Mouse (Mus musculus) gastrocnemius, postnatal 36 days (tissue): Measurements from ENCODE around the gene Ctnna3. TPM values are rescaled to one million over a fixed set of nuclear protein-coding genes. Genes with fewer than 3 reads are reported as not detected.
"Not testable (repeated sequence)": the region's sequence is repeated elsewhere in the genome, so short reads cannot be mapped to it uniquely, and the experiment has no call there.

Experiments
- DNase-seq, 2 experiments: peaks; one replicate each; pipeline ENCODE4 v3.0.0; 2022
- intact Hi-C: fragments of 180-260 bp; cut with DNase I; formaldehyde crosslinking; loops from one replicate; pipeline ENCODE4 v1.15.1; 2025
- total RNA-seq, 2 experiments: library from RNA; stranded (reverse); gene quantifications; 2 replicates each; pipeline ENCODE4 v1.2.3; 2021

The Ctnna3 gene
- total RNA-seq, 2 experiments from 2014 or later, result 17.1 to 18.3 TPM

DNA sequence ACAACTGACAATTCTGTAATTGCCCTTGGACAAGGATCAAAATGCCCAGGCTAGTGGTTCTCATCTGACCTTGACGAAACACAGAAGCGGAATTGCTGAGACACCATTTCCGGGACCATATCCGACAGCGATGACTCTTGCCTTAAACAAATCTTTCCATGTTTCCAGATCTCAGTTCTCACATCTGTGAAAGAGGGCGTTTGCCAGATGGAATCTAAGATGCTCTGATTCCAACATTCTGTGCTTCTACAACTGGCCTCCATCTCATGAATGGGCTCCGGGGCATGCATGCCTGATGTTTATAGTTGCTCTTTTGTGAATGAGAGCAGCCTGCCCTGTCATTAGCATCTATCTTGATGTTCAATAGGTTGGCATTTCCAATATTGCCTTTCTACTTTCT lies 890.4 kb downstream of the Ctnna3 start:
- DNase-seq, result no peak
- intact Hi-C loops, result no loop called here

DNA sequence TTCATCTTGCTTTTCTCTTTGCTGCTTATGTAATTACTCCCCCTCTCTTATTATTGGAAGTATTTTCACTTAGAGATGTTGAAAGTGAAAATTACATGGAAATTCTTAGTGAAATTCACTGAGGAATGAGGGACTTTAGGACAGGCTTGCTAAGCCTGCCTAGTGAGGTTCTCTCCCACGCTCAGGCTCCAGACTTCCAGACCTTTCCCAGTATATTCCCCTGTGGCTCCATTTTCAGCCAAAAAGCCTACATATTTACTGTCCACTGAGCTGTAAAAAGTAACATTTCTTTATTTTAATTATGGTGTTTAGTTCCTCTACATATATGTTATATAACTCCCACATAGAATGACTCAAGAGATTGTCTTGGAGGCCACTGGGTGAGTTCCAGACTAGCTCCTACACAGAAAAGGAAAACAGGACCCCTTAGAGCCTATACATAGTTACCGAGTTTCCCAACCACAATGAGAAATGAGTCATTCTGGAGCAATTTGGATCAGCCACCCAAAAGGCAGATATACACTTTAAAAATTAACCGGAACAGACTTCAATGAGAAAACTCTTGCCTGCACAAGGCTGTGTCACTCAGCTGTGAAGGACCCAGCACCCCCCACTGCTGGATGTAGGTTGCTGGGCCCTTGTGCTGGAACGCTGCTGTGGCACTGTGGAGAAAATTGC lies 912.9 kb downstream of the Ctnna3 start:
- intact Hi-C loops, result no loop called here
- DNase-seq, result no peak

DNA sequence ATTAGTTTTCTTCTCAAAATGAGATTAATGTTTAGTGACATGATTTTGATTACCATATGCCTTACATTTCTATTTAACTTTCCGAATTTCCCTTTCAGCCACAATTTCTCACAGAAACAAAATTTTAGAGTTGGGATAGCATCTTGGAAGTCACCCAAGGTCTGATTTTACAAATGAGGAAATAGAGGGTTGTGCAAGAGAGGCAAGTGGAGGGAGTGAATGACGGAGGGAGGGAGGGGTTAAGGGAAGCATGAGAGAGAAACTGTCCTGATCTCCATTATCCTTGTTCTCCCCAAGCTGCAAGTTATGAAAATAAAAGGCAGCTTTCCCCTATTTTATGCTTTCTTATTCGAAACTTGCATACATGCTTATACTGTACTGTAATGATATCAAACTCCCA lies 943.4 kb downstream of the Ctnna3 start:
- no peak for DNase-seq
- intact Hi-C loops, result no loop called here

DNA sequence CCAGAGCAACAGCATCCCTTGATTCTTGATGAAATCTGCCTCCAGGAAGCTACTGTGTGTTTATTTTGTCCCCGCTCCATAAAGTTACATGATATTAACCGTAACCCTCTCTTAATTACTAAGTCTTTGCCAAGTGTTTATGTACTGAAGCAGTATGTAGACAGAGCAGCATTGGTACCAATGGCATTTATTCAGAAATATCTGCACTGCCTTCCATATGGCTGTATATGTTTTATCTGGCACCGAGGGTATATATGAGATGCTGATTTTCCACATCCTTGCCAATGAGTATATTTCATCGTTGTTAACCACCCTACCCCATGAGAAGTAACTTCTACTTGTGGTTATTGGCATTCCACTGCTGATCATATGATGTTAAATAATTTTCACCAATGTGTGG lies 947.9 kb downstream of the Ctnna3 start:
- DNase-seq, result no peak
- intact Hi-C loops, result no loop called here

DNA sequence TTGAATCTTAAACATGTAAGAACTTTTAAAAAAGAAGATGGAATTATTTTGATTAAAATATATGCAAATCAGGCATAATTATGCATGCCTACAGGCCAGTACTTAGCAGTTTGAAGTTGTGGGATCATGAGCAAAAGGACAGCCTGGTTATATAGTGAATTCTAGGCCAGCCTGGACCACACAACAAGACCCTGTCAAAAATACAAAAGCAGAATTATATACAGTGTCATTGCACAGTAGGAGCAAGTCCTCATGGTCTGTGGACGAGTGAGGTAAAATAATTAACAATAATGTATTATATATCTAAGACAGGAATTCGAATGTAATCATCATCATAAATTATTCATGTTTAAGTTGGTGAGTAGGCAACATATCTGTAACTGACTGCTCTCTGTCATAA lies 966.7 kb downstream of the Ctnna3 start:
- intact Hi-C loops, result no loop called here
- no peak for DNase-seq

DNA sequence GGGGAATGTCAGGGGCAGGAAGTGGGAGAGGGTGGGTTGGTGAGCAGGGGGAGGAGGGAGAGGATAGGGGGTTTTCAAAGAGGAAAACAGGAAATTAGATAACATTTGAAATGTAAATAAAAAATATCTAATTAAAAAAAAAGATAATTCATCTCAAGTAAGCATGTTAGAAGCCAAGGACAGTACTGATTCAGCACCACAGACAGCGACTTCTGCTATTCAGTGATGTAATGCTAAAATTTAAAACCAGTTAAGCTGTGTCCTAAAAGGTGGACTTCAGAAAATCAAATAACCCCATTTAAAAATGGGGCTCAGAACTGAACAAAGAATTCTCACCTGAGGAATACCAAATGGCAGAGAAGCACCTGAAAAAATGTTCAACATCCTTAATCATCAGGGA lies 988.5 kb downstream of the Ctnna3 start:
- DNase-seq, intact Hi-C loops: not testable (repeated sequence)

DNA sequence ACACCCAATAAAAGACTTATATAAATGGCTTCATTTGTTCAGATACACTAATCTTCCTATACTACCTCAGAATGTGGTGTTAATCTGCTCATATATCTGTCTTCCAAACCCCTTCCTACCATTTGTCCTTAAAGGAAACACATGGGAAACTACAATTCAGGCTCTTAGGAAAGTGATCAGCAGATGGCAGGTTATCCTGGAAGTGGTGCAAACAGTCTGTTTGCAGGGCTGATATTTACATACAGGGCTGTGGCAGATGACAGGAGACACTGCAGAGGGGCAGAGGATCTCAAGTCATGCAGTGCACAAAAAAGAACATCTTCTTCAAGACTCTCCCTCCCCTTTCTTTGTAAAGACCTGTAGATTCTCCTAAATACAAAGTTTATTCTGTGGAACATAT lies 1008.8 kb downstream of the Ctnna3 start:
- no peak for DNase-seq
- intact Hi-C loops, result no loop called here

DNA sequence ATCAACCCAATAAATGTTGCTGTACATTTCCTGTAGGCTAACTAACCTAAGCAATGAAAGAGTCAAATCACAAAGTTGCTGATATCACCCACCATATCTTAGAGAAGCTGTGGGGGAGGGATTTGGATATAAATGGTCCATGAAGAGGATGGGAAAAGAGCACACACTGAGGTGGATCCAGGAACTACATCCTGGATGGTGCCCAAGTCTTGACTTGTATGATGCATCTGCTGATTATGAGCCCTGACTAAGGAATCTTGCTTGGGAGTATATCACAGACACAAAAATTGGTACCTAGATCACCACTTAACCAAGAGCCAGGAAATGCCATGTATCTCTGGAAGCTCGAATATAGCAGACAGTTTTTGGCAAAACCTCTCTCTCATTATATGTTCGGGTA lies 1018.7 kb downstream of the Ctnna3 start:
- intact Hi-C loops, result no loop called here
- no peak for DNase-seq

DNA sequence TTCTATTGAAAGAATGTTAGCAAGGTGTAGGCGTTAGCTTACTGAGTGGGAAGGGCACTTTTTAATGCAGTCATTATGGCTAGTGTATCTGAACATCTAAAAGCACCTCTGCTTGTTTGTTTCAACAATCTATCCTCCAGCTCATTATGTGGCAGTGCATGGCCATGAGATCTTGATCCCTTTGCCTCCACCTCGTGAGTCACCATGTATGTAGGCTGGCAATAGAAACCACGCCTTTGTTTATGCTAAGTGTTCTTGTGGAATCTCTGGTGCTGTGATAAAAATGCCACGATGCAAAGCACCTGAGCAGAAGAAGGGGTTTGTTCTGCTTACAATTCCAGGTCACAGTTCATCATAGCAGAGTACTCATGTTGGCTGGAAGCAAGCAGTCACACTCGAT lies 1053.4 kb downstream of the Ctnna3 start:
- no peak for DNase-seq
- intact Hi-C loops, result no loop called here

DNA sequence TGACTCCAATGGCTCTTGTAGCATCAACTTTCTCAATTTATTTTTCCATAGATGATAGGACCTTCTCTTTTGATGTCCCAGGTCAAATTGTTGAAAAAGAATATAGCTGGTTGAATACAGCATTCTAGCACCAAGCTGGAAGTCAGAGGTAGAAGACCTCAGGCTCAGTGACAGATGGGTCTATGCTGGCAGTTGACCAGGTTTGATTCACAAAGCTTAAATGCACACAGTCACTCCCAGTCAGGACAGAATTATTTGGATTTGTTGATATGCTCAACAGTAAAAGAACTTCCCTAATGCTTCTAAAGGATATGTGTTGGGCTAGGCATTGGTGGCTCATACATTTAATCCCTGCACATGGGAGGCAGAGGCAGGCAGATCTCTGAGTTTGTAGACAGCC lies 1059.6 kb downstream of the Ctnna3 start:
- no peak for DNase-seq
- intact Hi-C loops, result no loop called here

DNA sequence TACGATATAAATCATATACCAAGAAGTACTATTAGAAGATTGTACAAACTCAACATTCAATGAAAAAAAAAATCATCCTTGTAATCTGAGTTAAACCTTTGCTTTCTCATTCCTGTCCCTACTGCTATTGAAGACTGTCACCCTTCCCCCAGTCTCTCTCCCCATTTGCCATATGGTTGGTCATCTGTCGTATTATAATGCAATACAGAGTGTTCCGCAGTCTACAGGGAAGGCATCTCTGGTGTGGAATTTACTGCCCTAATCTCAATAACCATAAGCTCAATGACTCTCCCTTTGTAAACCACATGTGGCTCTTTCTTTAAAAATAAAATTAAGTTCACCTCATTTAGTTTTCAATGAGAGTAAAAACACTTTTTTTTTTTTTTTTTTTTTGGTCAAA lies 1113.7 kb downstream of the Ctnna3 start:
- intact Hi-C loops, result no loop called here
- no peak for DNase-seq

DNA sequence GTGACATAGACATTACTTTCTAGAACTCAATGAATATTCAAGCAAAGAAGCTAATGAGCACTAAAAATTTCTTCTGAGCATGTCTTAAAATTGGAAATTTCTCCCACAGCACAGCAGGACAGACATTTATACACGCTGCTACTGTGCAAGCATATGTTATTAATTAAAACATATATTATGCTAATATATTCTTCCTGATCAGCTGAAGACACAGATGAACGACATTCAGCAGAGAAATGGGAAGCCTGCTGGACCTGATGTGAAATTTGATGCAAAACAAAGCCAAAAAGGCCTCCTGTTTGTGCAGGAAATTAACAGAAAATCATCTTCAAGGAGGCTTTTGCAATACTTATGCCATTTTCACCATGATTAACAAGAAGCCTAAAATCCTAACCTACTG lies 1114.5 kb downstream of the Ctnna3 start:
- intact Hi-C loops, result no loop called here
- DNase-seq, result no peak

DNA sequence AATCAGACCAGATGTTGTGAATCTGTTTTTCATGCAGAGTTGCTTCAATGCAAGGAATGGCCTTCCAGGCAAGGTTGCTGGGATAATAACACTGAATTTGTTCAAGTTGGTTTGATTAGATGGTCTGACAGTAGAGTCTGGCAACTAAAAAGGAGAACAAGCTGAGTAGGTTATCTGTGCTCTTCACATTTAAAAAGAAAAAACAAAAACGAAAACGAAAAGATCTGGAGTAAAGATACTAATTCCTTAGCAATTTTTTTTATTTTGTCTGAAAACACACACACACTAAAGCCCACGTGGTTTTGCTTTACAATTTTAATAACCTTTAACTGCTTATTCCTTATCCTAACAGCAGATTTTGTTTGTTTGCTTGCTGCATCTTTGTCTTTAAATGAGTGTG lies 1141.4 kb downstream of the Ctnna3 start:
- intact Hi-C loops, result no loop called here
- DNase-seq, result no peak

DNA sequence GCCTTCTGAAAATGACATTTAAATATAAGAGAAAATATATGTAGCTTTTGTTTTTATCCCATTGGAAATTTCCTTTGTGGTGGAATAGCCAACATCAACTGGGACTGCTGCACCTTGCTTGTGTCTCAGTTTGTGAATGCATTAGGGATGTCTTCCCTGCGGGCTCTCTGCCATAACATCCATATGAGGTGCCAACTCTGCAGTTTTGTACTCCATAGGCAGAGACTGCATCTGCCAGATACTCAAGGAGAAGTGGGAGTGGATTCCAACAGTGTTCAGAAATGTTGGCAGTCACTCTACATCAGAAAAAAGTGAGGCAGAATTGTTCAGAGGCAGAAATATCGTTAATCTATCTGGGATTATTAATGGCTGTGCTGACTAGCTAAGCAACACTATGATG lies 1158.2 kb downstream of the Ctnna3 start:
- DNase-seq, result no peak
- intact Hi-C loops, result no loop called here

DNA sequence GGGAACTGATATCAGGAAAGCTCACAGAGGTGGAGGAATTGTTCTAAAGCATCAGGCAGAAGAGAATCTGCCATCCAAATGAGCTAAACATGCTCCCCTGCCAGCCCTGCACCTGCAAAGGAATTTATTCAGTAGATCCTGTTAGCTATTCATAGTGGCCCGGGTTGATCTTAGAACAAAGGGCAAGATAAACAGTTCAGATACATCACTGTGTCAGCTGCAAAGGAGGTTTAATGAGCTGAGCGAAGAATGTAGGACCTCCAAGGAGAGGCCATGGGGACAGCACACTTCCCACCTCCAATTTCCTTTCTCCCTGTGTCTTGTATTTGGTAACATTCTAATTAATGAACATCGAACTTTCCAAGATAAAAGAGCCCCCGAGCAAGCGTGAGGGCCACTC lies 1206.9 kb downstream of the Ctnna3 start:
- no peak for DNase-seq
- intact Hi-C loops, result no loop called here

DNA sequence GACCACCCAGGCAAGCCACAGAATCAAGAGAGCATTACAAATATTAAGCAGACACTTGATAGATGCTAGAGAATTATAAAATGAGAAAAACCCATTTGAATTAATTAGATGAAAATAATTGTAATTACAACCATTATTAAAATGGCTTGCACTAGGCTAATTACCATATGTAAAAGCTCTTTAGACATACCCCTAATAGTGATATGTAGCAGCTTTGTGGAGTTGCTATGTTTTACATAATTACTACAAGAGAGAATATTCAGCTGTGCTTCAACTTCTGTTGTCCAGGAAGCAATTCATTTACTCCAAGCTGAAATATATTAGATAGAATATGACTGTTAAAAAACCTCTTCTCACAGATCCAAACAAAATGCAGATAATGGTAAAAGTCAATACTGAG lies 1209.2 kb downstream of the Ctnna3 start:
- no peak for DNase-seq
- intact Hi-C loops, result no loop called here

DNA sequence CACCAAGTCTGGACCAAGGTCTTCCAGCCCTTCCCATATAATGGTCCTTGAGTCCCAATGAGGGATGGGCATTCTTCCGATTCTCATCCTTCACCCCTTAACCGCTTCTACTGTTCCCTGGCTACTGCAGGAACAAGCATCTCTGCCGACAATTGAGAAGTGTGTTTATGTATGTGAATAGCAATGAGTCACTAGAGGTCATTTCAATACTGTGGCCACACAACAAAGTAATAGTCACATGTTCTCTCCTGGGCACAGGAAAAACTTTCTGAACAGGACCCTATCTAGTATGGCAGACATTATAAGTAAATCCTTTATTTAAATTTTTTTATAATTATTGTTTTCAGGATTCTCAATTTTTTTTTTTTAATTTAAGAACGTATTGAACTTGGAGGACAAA lies 1211.2 kb downstream of the Ctnna3 start:
- intact Hi-C loops, result no loop called here
- DNase-seq, result no peak

DNA sequence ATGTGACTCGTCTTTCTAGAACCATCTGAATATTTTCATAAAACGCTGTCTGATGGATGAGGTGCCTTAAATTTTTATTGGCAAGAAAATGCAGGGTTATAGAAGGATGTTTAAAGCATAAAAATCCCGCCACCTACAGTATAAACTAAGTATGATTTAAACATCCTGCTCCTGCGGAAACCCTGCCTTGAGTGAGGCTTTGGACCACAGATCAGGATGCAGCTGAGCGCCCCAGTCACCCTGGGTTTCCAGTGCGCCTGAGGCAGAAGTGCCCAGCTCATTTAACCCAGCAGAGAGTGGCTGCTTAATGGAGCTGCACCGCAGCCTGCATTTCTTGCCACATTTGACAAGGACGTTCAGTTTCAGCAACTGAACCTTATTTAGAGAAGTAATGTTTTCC lies 1211.7 kb downstream of the Ctnna3 start:
- no peak for DNase-seq
- intact Hi-C loops, result no loop called here

DNA sequence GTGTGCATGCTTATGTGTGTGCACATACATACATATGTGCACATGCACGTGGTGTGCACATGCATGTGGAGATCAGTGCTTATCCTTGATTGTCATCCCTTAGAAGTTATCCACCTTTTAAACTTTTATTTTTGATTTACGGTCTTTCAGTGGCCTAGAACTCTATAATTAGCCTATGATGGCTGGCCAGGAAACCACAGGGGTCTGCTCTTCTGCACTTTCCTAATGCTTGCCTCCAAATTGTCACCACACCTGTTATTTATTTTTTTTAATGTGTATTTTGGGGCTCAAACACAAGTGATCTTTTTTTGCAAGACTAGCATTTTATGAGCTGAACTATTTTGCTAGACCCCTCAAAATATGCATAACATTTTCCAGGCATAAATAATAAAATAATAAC lies 1214.1 kb downstream of the Ctnna3 start:
- intact Hi-C loops, result no loop called here

DNA sequence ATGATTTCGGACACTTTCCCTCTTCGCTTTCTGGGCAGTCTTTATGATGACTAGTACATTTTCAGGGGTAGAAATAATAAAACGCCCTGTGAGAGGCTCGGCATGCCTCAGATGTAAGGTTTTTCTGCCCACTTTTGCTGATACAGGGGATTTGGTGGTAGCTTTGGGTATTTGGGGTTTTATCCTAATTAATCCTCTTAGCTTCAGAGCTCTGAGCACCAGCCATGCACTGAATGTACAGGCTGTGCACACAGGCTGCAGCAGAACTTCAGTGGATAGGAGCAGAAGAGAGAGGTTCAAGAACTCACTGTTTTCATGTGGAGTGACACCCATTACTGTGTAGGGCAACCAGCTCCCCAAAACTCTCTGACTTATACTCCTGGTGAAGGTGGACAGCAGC lies 1231.3 kb downstream of the Ctnna3 start:
- intact Hi-C loops, result no loop called here

More for the DNA sequence above, 1214.1 kb downstream of the Ctnna3 start:
- DNase-seq, result no peak

DNA sequence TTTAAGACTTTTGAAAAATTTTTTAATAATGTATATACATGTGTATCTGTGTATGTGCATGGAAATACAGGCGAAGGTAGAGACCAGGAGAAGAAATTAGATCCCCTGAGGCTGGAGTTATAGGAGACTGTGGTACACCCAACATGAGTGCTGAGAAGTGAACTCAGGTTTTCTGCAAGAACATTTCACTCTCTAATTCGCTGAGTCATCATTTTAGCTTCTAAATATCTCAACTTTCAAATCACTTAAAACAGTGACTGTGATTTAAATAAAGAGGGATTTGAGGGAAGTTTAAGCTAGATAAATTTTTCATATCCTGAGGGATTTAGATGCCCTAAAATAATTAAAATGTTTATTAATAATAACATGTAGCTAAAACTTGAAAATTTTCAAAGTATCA lies 1241.6 kb downstream of the Ctnna3 start:
- DNase-seq, result no peak
- intact Hi-C loops, result no loop called here

More for the DNA sequence above, 1231.3 kb downstream of the Ctnna3 start:
- no peak for DNase-seq

DNA sequence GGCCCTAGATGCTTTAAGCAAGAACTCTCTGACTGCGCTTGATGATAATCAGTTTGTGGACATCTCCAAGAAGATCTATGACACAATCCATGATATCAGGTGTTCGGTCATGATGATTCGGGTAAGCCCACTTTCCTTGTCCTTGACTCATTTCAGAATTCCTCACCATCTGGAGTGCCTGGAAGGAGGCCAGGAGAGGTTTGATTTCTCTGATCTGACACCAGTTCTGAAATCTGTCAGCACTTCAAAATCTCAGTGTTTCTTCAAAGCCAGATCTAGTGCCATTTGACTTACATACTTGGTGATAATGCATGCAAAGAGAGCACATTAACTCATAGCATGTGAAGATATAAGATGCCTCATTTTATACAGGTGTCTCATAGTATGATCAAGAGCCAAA lies 1245.9 kb downstream of the Ctnna3 start:
- DNase-seq, result no peak
- intact Hi-C loops, result no loop called here

DNA sequence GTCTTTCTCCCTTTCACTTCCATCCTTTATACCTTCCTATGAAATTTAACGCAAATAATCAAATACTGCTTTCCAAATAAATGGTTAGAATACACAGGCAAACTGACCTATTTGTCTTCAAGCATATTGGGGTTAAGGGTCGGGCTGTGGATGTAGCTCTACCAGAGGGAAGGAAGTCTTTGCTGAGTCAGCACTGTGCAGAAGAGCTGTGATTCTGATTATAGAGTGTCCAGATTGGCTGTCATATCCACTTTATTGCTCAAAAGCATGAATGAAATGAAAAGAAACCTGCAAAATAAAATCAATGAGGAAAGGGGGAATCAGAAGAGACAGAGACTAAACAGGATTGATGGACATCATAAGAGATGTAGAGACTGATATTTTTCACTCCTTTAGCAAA lies 1280.1 kb downstream of the Ctnna3 start:
- intact Hi-C loops, result no loop called here

More for the DNA sequence above, 1280.1 kb downstream of the Ctnna3 start:
- DNase-seq, result no peak
